Mouse (Mus musculus): ENCODE data around the gene Rapgef2. TPM values are rescaled to one million over a fixed set of nuclear protein-coding genes. Genes with fewer than 3 reads are reported as not detected.

Gene Rapgef2
- total RNA-seq (2015; ENCODE audit: low replicate concordance) (2.1 and 7.6 TPM in 2 replicates), total RNA-seq (2017; ENCODE audit: low replicate concordance) (0.38 and 2.8 TPM in 2 replicates)

- ATAC-seq (replicated peaks; ENCODE audit: low FRiP score, poor library complexity, severe bottlenecking), result peak; percentile 18; the same call in 1 of the 2 replicates
Observed at GRCm38 (mm10) chr3:79286376-79287107, at the start of gene Rapgef2. Gene Rapgef2 (minus strand): TSS chr3:79286517.

- ATAC-seq (replicated peaks; ENCODE audit: low FRiP score, poor library complexity, severe bottlenecking), result no peak
Observed at GRCm38 (mm10) chr3:79333643-79334200, 47.4 kb upstream of the Rapgef2 start.

DNA sequence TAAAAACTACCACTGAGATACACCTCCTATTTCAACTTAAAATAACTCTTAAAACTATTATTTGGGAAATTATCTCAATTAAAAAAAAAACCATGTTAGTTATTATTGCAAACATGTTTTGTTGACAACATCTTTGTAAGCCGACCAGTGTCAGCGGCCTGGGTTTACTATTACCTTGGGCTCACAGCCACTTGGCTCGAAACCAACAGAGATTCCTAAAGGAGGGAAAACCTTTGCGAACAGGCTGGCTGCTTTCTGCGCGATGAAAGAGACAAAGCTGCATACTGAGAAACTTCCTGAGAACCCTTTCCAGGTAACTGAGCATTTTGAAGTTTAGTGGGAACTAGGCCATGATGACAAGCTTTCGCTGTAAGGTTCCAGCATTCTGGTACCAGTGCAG, 46.7 kb upstream of the Rapgef2 start:
- no peak for ATAC-seq (replicated peaks; ENCODE audit: low FRiP score, poor library complexity, severe bottlenecking)

- no peak for ATAC-seq (replicated peaks; ENCODE audit: low FRiP score, poor library complexity, severe bottlenecking)
Observed at GRCm38 (mm10) chr3:79329691-79330315, 43.5 kb upstream of the Rapgef2 start.

DNA sequence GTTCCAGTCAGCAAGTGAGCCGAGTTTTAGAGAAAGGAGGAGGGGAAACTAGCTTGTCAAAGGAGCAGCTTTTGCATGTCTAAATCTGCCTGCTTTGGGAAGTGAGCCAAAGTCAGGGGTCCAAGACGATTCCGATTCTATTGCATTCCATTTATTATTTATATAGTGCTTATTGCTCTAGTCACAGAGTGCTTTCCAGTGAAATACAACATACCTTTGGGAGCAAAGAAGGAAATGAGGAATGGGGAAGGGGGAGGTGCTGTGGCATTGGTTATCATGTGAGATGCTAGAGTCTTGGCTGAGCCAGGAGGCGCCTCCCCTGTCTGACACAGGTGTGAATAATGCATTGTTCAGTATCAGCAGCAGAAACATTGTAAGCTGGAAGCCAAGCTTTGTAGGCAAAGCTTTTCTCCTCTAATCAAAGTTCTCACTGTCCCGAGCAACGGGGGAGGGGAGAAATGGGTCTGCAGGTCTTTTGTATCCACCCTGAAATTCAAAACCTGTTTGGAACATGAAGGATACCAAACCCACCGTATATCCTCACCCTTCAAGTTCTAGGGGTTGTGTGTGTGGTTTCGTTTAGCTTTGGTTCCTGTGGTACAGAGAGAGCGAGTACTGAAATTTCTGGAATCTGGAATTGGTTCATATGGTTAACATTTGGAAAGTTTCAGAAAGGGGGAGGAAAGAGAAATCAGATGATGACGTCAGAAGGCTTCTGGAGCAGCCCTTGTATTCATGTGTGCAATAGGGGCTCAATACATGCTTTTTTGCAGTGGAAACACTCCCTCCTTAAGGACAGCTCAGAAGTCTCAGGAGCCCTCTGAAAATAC, 38.6 kb upstream of the Rapgef2 start:
- ATAC-seq (replicated peaks; ENCODE audit: low FRiP score, poor library complexity, severe bottlenecking), result no peak

DNA sequence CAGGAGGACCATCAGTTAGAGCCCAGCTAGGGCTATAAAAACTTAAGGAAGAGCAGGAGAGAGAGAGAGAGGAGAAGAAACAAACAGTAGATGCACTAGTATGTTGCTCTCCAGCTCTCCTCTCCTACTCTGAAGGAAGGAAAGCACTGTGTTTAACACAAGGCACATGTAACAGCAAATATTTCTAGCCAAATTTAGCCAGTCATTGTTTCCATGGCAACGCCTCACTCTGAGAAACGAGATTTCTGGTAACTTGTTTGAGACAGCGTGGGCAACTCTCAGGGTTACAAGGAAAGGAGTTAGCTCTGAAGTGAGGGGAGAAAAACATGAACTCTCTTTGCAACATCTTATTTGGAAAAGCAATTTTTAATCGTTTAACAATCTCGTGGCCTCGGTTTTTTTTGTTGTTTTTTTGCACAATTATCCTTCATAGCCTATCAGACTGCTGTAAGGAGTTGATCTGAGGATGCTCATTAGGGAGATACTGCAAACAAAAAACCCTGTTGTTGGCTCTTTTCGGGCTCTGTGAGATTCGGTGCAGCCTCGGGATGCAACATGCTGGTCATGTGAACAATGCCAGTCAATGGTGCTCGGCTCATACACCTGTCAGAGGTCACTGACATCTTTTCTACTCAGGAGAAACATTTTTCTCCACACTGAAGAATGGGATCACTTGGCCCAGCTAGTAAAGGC, 27.8 kb upstream of the Rapgef2 start:
- ATAC-seq (replicated peaks; ENCODE audit: low FRiP score, poor library complexity, severe bottlenecking), result no peak

- no peak for ATAC-seq (replicated peaks; ENCODE audit: low FRiP score, poor library complexity, severe bottlenecking)
Observed at GRCm38 (mm10) chr3:79311895-79312294, 25.6 kb upstream of the Rapgef2 start.

- ATAC-seq (replicated peaks; ENCODE audit: low FRiP score, poor library complexity, severe bottlenecking), result no peak
Observed at GRCm38 (mm10) chr3:79310184-79310583, 23.9 kb upstream of the Rapgef2 start.

DNA sequence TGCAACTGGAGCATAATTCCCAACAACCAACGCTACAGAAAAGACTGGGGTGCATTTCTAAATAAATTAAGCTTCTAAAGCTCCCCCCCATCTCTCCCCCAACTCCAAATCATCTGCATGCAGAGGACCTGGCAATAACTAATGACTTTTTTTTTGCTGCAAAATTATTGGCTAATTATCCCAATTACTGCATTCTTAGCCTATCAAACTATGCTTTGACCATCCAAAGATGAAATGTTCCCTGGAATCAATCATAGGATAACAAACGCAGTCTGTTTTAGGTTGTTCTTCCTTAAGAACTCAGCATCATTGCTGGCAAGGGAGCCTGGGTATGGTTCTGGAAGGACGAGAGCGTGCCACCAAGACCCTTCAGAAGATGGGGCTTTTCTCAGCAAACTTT, 22.3 kb upstream of the Rapgef2 start:
- no peak for ATAC-seq (replicated peaks; ENCODE audit: low FRiP score, poor library complexity, severe bottlenecking)

DNA sequence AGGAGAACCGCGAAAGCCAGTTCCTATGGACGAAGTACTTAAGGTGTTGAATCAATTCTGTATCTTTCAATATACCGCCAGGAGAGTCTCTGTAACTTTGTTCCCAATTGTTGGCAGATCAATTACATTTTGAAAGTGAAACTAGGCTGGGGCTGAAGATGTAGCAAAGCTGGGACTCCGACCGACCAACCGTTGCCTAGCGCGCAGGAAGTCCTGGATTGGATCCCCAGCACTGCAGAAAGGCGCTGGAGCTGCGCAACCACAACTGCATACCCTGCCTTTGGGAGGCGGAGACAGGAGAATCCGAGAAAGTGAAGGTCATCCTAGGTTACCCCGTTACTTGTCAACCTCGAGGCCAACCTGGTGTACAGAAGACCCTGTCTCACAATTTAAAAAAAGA, 13.1 kb upstream of the Rapgef2 start:
- ATAC-seq (replicated peaks; ENCODE audit: low FRiP score, poor library complexity, severe bottlenecking), result no peak

GRCm38 (mm10) chr3:79297281-79297680, 11.0 kb upstream of the Rapgef2 start:
- ATAC-seq (replicated peaks; ENCODE audit: low FRiP score, poor library complexity, severe bottlenecking), result no peak

GRCm38 (mm10) chr3:79296586-79296985, 10.3 kb upstream of the Rapgef2 start:
- no peak for ATAC-seq (replicated peaks; ENCODE audit: low FRiP score, poor library complexity, severe bottlenecking)

DNA sequence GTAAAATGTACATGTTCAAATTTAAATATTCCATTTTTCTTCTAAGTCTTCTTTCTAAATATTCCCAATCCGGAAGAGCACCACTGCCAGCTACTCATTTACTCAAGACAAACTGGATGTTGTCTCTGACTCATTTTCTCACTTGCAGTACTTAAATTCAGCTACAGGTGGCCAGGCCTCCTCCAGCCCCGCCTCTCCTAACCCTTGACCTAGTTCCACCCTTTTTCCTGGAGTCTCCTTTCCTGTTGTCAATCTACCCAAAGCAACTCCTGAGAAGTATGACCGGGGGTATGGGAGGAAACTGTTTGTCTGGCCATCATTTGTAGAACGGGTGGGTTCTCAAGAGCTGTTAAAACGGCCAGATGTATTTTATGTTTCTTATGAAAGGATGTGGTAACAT, 9.7 kb upstream of the Rapgef2 start:
- no peak for ATAC-seq (replicated peaks; ENCODE audit: low FRiP score, poor library complexity, severe bottlenecking)

GRCm38 (mm10) chr3:79294701-79295100, 8.4 kb upstream of the Rapgef2 start:
- ATAC-seq (replicated peaks; ENCODE audit: low FRiP score, poor library complexity, severe bottlenecking), result no peak

DNA sequence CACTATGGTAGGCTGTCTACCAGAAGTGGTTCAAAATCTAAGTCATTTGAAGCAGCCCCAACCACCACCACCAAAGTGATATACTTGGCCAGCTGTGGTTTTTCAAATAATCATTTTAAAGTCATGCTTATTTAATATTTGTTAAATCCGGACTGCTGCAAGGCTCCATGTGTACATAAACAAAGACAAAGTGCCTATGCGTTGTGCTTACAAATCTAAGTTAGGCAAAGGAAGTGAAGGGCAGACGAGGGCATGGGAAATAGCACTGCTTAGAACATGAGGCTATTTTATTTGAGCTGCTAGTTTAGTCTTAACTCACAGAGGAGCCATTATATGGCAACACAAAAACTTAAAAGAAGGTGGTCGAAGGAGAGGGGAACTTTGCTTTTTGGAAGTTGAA, 6.7 kb upstream of the Rapgef2 start:
- no peak for ATAC-seq (replicated peaks; ENCODE audit: low FRiP score, poor library complexity, severe bottlenecking)

- no peak for ATAC-seq (replicated peaks; ENCODE audit: low FRiP score, poor library complexity, severe bottlenecking)
Observed at GRCm38 (mm10) chr3:79289050-79289449, 2.7 kb upstream of the Rapgef2 start.

DNA sequence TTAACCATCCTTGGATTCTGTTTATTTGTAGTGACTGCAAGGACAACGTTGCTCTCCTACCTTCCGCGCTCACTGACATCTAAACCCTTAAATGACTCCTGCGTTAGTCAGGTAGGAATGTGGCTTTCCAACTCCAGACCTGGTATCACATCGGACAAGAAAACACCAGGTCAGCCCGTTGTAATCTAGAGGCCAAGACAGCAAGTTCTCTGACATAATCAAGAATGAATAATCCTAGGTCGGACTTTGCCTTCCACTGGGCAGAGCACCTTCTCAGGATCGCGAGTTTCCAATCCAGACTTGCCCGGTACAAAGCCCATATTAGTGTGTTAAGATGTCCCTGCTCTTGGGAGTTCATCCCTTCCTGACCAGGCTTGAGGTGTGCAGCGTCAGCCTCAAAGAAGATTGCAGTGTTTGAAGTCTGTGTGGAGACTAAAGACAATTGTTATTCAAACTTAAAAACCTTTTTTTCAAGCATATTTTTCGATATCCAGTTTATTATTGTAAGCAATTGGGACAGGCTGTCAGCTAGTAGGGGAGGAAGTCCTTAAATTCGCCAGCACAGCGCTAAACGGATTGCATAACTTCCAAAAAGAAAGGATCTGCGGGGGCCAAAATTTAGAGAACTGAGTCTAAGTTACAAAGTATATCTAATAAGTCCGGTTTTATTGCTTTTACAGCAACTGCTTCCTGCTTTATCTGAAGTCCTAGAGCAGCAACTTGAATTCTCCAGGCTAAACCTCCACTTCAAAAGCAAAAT, 1.6 kb upstream of the Rapgef2 start:
- ATAC-seq (replicated peaks; ENCODE audit: low FRiP score, poor library complexity, severe bottlenecking), result no peak

DNA sequence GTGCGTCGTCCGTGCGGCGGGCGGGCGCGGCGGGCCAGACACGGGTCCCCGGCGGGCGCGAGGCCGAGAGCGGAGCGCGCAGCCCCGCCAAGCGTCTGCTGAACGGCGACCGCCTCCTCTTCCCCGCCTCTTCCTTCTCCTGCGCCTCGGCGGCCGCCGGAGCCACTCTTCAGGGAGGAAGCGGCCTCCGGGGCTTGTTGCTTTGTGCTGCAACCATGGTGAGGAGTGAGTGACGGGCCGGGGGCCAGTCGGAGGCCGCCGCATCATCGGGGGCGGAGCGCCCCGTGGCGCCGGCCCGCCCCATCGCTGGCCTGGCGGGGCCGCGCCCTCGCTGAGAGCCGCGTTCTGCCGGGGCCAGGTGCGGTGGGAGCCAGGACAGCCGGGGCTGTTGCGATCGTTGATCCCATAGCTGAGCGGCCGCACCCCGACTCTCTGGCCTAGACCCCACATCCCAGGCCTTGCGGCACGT, 825 bp upstream of the Rapgef2 start:
- peak; percentile 63 for ATAC-seq (replicated peaks; ENCODE audit: low FRiP score, poor library complexity, severe bottlenecking)

GRCm38 (mm10) chr3:79286031-79286375, 314 bp downstream of the Rapgef2 start:
- ATAC-seq (replicated peaks; ENCODE audit: low FRiP score, poor library complexity, severe bottlenecking), result no peak

All from erythroid progenitor cell, adult 5-6 weeks (primary cell).